Mouse (Mus musculus) cerebellum, adult 2 months (tissue): ENCODE results near the gene Olfr148.

Source experiments
- CTCF ChIP-seq: fragments of 200-500 bp; IDR thresholded peaks from 2 replicates; pipeline ENCODE4 v1.5.1; 2011; ENCODE audit warnings: low read depth, mild to moderate bottlenecking, control low read depth, low read length, moderate library complexity, borderline replicate concordance; ENCODE audit not compliant: insufficient read depth
- POLR2A ChIP-seq: fragments of 200-500 bp; IDR thresholded peaks from 2 replicates; pipeline ENCODE4 v1.6.1; 2011; ENCODE audit warnings: low read length, control low read depth, borderline replicate concordance; ENCODE audit not compliant: insufficient read depth

DNA sequence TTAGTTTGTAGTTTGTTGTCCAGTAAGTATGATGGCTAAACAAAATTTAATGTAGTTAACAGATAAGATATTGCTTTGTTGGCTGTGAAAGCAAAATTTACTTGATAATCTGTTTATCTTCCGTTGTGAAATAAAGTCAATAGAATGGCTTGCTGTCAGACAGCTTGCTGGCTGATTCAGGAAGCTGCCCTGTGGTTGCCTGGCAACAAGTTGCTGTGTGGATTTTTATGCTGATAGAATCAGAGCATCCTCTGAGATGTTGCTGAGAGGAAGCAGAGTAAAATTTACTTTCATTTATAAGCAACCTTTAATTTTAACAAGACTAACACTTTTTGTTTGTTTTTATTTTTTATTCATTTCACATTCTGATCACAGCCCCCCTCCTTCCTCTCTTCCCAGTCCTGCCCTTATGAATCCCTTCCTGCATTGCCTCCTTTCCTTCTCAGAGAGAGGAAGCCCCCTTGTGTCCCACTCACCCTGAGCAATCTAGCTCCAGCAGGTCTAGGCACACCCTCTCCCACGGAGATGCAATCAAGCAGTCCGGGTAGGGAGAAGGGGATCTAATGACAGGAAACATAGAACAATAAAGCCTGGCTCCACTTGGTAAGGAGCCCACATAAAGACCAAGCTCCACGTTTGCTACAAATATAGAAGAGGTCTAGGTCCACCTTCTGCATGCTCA, 23.6 kb downstream of the Olfr148 start:
- TF ChIP-seq CTCF (no peak), POLR2A (no peak)
